Mouse (Mus musculus) bone marrow macrophage, adult 2 months (primary cell): ENCODE results near the gene 4933434E20Rik.

ENCODE experiments used
- CTCF ChIP-seq: IDR thresholded peaks from 2 replicates; pipeline ENCODE4 v1.5.1; 2012; ENCODE audit warnings: low read depth, mild to moderate bottlenecking, low read length, moderate library complexity
- POLR2A ChIP-seq: IDR thresholded peaks from 2 replicates; pipeline ENCODE4 v1.6.1; 2012; ENCODE audit warnings: mild to moderate bottlenecking, low read depth, low read length, borderline replicate concordance

- TF ChIP-seq CTCF: no peak
- TF ChIP-seq POLR2A: no peak
These were observed 12.9 kb downstream of the 4933434E20Rik start for GRCm38 (mm10) chr3:90064383-90064782.
